8 mouse cellular contexts compared by ENCODE assay signal in genomic region chr7:78895021-78895652, GRCm38 (mm10). TPM values are rescaled to one million over a fixed set of nuclear protein-coding genes. Genes with fewer than 3 reads are reported as not detected.
DNase-seq lines count a peak whose midpoint lies in the region; ATAC-seq and TF ChIP-seq lines count a peak whose summit lies in the region.

No protein-coding gene starts in this region.

- no peak for ATAC-seq in neural tube, embryonic 11.5 days (ENCODE audit: insufficient read depth, low FRiP score, low TSS enrichment)
- ATAC-seq in forebrain, embryonic 11.5 days (replicated peaks; ENCODE audit: low FRiP score) = no peak
- ATAC-seq in limb, embryonic 13.5 days (ENCODE audit: low FRiP score, low read depth) = no peak

- 0 out of 2 replicates have a peak, but pooled peaks have one; percentile 7 for TF ChIP-seq CTCF in small intestine, adult 2 months (IDR thresholded peaks at IDR 0.05; ENCODE audit: extremely low read depth, insufficient read length, insufficient replicate concordance, low read depth, low read length)

- peaks cover 2% of the 10 kb centered on the region; the same call in 1 of the 2 replicates for H3K36me3 ChIP-seq in neural tube, embryonic 11.5 days (ENCODE audit: control insufficient read depth, insufficient read depth, low read length)
- no peaks in the 10 kb centered on the region; the same call in 1 of the 2 replicates for H3K36me3 ChIP-seq in forebrain, embryonic 11.5 days (ENCODE audit: control insufficient read depth, insufficient read depth, low read length)
- peaks cover 3% of the 10 kb centered on the region for H3K36me3 ChIP-seq in limb, embryonic 13.5 days
- no peaks in the 10 kb centered on the region for H3K36me3 ChIP-seq in small intestine, adult 2 months (ENCODE audit: control insufficient read depth, insufficient read depth, low read length)

- H3K27ac ChIP-seq in neural tube, embryonic 11.5 days (ENCODE audit: low read depth, low read length) = no peak overlapping the region
- H3K27ac ChIP-seq in forebrain, embryonic 11.5 days (ENCODE audit: low read depth, low read length) = no peak overlapping the region
- no peak overlapping the region; the same call in 1 of the 2 replicates for H3K27ac ChIP-seq in limb, embryonic 13.5 days
- peak overlapping the region; percentile 54 for H3K27ac ChIP-seq in small intestine, adult 2 months (ENCODE audit: insufficient read depth, low read depth, low read length)

- H3K4me2 ChIP-seq in neural tube, embryonic 11.5 days (ENCODE audit: low read depth) = peak overlapping the region; percentile 71
- peak overlapping the region; percentile 88 for H3K4me2 ChIP-seq in forebrain, embryonic 11.5 days (ENCODE audit: low read depth, low read length, severe bottlenecking)
- peak overlapping the region; percentile 92 for H3K4me2 ChIP-seq in limb, embryonic 13.5 days (replicated peaks)

- peaks cover 5% of the 10 kb centered on the region for H3K4me1 ChIP-seq in neural tube, embryonic 11.5 days (ENCODE audit: control insufficient read depth, insufficient read depth, low read length)
- H3K4me1 ChIP-seq in forebrain, embryonic 11.5 days (replicated peaks; ENCODE audit: control insufficient read depth, insufficient read depth, low read length) = peaks cover 6% of the 10 kb centered on the region; the same call in 1 of the 2 replicates
- peaks cover 20% of the 10 kb centered on the region for H3K4me1 ChIP-seq in limb, embryonic 13.5 days
- H3K4me1 ChIP-seq in small intestine, adult 2 months (ENCODE audit: control insufficient read depth, insufficient read depth, insufficient read length, low read length) = peaks cover 13% of the 10 kb centered on the region; the same call in 1 of the 2 replicates

- H3K9me3 ChIP-seq in neural tube, embryonic 11.5 days (ENCODE audit: control insufficient read depth, low read length) = no peaks in the 10 kb centered on the region
- H3K9me3 ChIP-seq in forebrain, embryonic 11.5 days (ENCODE audit: control insufficient read depth, low read length) = no peaks in the 10 kb centered on the region
- no peaks in the 10 kb centered on the region for H3K9me3 ChIP-seq in limb, embryonic 13.5 days

- H3K9ac ChIP-seq in neural tube, embryonic 11.5 days (ENCODE audit: low read length) = peak overlapping the region; percentile 42; the same call in 1 of the 2 replicates
- peak overlapping the region; percentile 57 for H3K9ac ChIP-seq in forebrain, embryonic 11.5 days (ENCODE audit: low read length)
- H3K9ac ChIP-seq in limb, embryonic 13.5 days = peak overlapping the region; percentile 62

- WGBS in neural tube, embryonic 11.5 days = 56% methylated on average over 13 of the region's 13 CpGs
- WGBS in forebrain, embryonic 11.5 days = 59% methylated on average over 13 of the region's 13 CpGs
- 53% methylated on average over 13 of the region's 13 CpGs for WGBS in limb, embryonic 13.5 days
- 38% methylated on average over 13 of the region's 13 CpGs for WGBS in small intestine, adult 2 months

- intact Hi-C loops in left cerebral cortex, postnatal 10 days (cut with DNase I) = no loop called here

- DNase-seq in neural tube, embryonic 11.5 days (ENCODE audit: low spot score) = no peak
- no peak for DNase-seq in neural tube, embryonic 10.5 days (ENCODE audit: extremely low spot score, low spot score)
- no peak for DNase-seq in forebrain, embryonic 11.5 days (ENCODE audit: low spot score)
- no peak for DNase-seq in left cerebral cortex, postnatal 10 days (ENCODE audit: extremely low spot score in 1 of 2, low spot score in 2 of 2)
- DNase-seq in cerebellum, adult 9-10 months = no peak
- no peak for DNase-seq in gastrocnemius, postnatal 10 days

- H3K4me3 ChIP-seq in neural tube, embryonic 11.5 days (ENCODE audit: low read depth, low read length) = peak overlapping the region; percentile 88
- peak overlapping the region; percentile 72 for H3K4me3 ChIP-seq in forebrain, embryonic 11.5 days (ENCODE audit: low read depth, low read length)
- H3K4me3 ChIP-seq in limb, embryonic 13.5 days = peak overlapping the region; percentile 90
- H3K4me3 ChIP-seq in small intestine, adult 2 months (ENCODE audit: low read depth, low read length) = peak overlapping the region; percentile 85

- H3K27me3 ChIP-seq in neural tube, embryonic 11.5 days (ENCODE audit: control insufficient read depth, insufficient read depth, low read length) = no peaks in the 10 kb centered on the region
- no peaks in the 10 kb centered on the region for H3K27me3 ChIP-seq in forebrain, embryonic 11.5 days (ENCODE audit: control insufficient read depth, insufficient read depth, low read length)
- peaks cover 5% of the 10 kb centered on the region for H3K27me3 ChIP-seq in limb, embryonic 13.5 days
- H3K27me3 ChIP-seq in small intestine, adult 2 months (ENCODE audit: control insufficient read depth, insufficient read depth, low read length) = no peaks in the 10 kb centered on the region

- no peak for TF ChIP-seq POLR2A in small intestine, adult 2 months (IDR thresholded peaks at IDR 0.05; ENCODE audit: low read depth, low read length)

RNA-seq across cellular contexts. Expression of gene Aen, which starts 0.5 kb away (rescaled TPM):
- 49.1 and 52.5 TPM in 2 replicates for polyA plus RNA-seq in neural tube, embryonic 11.5 days (2014; fragmentation: Nextera tagmentation; extraction: Ambion mirVana)
- polyA plus RNA-seq in forebrain, embryonic 11.5 days (2014; fragmentation: Nextera tagmentation; extraction: Ambion mirVana) = 54.2 and 65.4 TPM in 2 replicates
- polyA plus RNA-seq in limb, embryonic 13.5 days (2015; fragmentation: Nextera tagmentation; extraction: Ambion mirVana) = 41.0 and 42.0 TPM in 2 replicates
- polyA plus RNA-seq in small intestine, adult 2 months (2012; rRNA removed) = 7.7 and 8.7 TPM in 2 replicates
- total RNA-seq in left cerebral cortex, postnatal 10 days (2021) = 10 to 100 TPM; 30.7 to 34.3 TPM
- 10 to 100 TPM; 22.7 to 27.1 TPM for total RNA-seq in gastrocnemius, postnatal 10 days (2021)

RNA-seq across cellular contexts. Expression of gene Isg20, which starts 18.1 kb away (rescaled TPM):
- polyA plus RNA-seq in neural tube, embryonic 11.5 days (2014; fragmentation: Nextera tagmentation; extraction: Ambion mirVana) = 0.45 and 0.49 TPM in 2 replicates
- polyA plus RNA-seq in forebrain, embryonic 11.5 days (2014; fragmentation: Nextera tagmentation; extraction: Ambion mirVana) = 0.39 and 0.51 TPM in 2 replicates
- polyA plus RNA-seq in limb, embryonic 13.5 days (2015; fragmentation: Nextera tagmentation; extraction: Ambion mirVana) = 0.57 and 0.94 TPM in 2 replicates
- polyA plus RNA-seq in small intestine, adult 2 months (2012; rRNA removed) = 22.3 and 23.8 TPM in 2 replicates
- total RNA-seq in left cerebral cortex, postnatal 10 days (2021) = 1 to 10 TPM in 1 of 2 experiments, under 1 TPM in 1; 0.90 to 1.1 TPM
- 1 to 10 TPM in 1 of 2 experiments, under 1 TPM in 1; 0.89 to 3.6 TPM for total RNA-seq in gastrocnemius, postnatal 10 days (2021)

RNA-seq across cellular contexts. Expression of gene Det1, which starts 48.1 kb away (rescaled TPM):
- 22.0 and 22.2 TPM in 2 replicates for polyA plus RNA-seq in neural tube, embryonic 11.5 days (2014; fragmentation: Nextera tagmentation; extraction: Ambion mirVana)
- polyA plus RNA-seq in forebrain, embryonic 11.5 days (2014; fragmentation: Nextera tagmentation; extraction: Ambion mirVana) = 24.3 and 24.8 TPM in 2 replicates
- polyA plus RNA-seq in limb, embryonic 13.5 days (2015; fragmentation: Nextera tagmentation; extraction: Ambion mirVana) = 21.0 and 22.2 TPM in 2 replicates
- polyA plus RNA-seq in small intestine, adult 2 months (2012; rRNA removed) = 7.5 and 10.2 TPM in 2 replicates
- 1 to 10 TPM; 4.8 to 5.6 TPM for total RNA-seq in left cerebral cortex, postnatal 10 days (2021)
- total RNA-seq in gastrocnemius, postnatal 10 days (2021) = 10 to 100 TPM in 1 of 2 experiments, 1 to 10 TPM in 1; 7.3 to 10.3 TPM

Comparison
In these comparisons a context has a peak if more than half of its experiments do, and no peak if none do; other contexts are left out.
1. RNA of gene Isg20, which starts 18.1 kb away (polyA plus RNA-seq): 22.3 to 23.8 TPM in small intestine, adult 2 months; 0.57 to 0.94 TPM in limb, embryonic 13.5 days, 0.45 to 0.49 TPM in neural tube, embryonic 11.5 days and 0.39 to 0.51 TPM in forebrain, embryonic 11.5 days; every median in the first group is over 10 times any median in the second.
2. Peak in every context shown above with its lines, with median percentiles within 50 percentile points of each other: H3K4me2 ChIP-seq, H3K4me3 ChIP-seq and H3K9ac ChIP-seq.